Mouse (Mus musculus) common myeloid progenitor, adult 5-6 weeks (primary cell): Measurements from ENCODE around the gene Snd1. TPM values are rescaled to one million over a fixed set of nuclear protein-coding genes. Genes with fewer than 3 reads are reported as not detected.
A peak's percentile ranks its signal among the peaks of the same experiment; 100 is the strongest.

Source experiments
- ATAC-seq: replicated peaks from 2 replicates; pipeline ENCODE4 v1.8.0; 2016; ENCODE audit warnings: low read depth, mild to moderate bottlenecking, moderate TSS enrichment, inconsistent platforms; ENCODE audit not compliant: poor library complexity, severe bottlenecking
- total RNA-seq: library from RNA; stranded (forward); fragments of 200-1000, 187-1606 nt; gene quantifications from 2 replicates; pipeline ENCODE4 v1.2.3, GENCODE M21; 2017

Gene Snd1
- 149 and 176 TPM in 2 replicates for total RNA-seq

- ATAC-seq = no peak
These were observed at the start of gene Snd1 for GRCm38 (mm10) chr6:28474839-28475238. Gene Snd1, plus strand, starts transcription at chr6:28475139.

DNA sequence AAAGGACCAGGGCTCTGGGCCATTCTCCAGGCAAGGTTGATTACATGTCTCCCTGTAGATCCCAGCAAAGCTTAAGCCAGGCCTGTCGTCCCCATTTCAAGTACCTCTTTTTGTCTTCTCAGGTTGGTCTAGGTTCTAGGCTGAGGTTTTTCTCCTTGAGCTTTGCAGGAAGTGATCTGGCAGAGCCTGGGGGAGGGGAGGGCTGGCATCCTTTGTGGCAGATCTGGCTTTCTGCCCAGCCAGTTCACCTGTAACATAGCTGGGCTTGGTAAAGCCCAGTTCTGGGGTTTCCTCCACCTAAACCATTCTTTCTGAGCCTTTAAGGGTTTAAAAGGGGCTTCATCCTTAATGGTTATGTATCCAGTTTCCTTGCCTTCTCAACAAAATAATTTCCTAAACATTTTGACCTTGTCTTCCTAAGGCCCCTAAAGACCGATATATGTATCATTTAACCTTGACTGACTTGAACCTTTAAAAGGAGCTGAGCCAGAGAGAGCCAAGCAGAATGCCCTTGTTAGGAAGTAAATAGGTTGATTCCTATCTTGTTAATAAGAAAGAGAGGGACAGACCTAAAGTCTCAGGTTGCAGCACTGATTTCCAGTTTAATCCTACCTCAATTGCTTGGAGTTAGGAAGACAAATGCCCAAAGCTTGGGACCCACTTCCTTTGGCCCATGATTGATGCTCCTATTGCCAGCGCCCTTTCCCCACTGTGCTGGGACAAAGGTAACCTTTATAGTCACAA is 47.7 kb upstream of the Snd1 start, which contains the start of gene Fscn3:
Fscn3 (plus strand) TSS at position 694 of the 744 bp plus-strand sequence.
- no peak for ATAC-seq

- ATAC-seq = no peak
These were observed 46.6 kb upstream of the Snd1 start, which contains the start of gene Gcc1 for GRCm38 (mm10) chr6:28428290-28428689. Gene Gcc1, minus strand, starts transcription at chr6:28428390.

GRCm38 (mm10) chr6:28429870-28430269 is 45.1 kb upstream of the Snd1 start:
- ATAC-seq = no peak

- peak; percentile 30; the same call in 1 of the 2 replicates for ATAC-seq
These were observed 44.0 kb upstream of the Snd1 start for GRCm38 (mm10) chr6:28430795-28431537.

GRCm38 (mm10) chr6:28431538-28431855 is 43.4 kb upstream of the Snd1 start:
- no peak for ATAC-seq

DNA sequence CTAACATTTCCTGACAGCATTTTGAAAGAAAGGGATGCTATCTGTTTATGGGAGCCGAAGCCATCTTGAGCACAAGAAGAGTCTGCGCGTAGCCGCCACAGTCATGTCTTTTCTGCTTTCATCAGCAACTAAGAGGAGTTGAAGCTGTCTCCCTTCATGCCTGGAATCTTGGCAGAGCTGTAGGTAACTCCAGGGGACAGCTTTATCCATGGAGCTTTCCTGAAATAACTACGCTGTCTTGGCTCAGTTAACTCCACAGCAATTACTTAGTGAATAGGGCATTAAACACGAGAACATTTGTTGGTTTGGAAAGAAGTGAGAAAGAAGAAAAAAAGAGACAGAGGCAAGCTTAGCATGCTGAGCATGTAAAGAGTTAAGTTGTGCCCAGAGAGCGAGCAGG is 27.0 kb upstream of the Snd1 start:
- no peak for ATAC-seq

GRCm38 (mm10) chr6:28449253-28449652 is 25.7 kb upstream of the Snd1 start, which contains the start of gene Pax4:
Gene Pax4, minus strand, starts transcription at chr6:28449353.
- ATAC-seq = no peak

DNA sequence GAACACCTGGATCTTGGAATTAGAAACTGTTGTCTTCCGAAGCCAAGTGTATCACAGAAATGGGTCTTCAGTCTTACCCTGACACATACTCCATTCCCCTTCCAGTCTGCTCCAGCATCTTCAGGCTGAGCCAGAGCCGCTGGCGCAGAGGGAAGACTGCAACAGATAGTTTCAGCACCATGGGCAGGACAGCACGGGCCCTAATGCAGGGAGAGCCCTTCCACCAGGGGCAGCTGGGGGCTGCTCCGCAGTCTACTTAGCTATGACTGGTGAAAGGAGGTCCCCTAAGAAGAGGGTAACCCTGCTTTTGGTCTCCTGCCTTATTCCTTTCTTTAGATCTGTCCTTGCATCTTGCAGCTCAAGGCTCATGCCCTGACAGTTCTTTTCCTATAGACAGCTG is 24.5 kb upstream of the Snd1 start:
- ATAC-seq = no peak

DNA sequence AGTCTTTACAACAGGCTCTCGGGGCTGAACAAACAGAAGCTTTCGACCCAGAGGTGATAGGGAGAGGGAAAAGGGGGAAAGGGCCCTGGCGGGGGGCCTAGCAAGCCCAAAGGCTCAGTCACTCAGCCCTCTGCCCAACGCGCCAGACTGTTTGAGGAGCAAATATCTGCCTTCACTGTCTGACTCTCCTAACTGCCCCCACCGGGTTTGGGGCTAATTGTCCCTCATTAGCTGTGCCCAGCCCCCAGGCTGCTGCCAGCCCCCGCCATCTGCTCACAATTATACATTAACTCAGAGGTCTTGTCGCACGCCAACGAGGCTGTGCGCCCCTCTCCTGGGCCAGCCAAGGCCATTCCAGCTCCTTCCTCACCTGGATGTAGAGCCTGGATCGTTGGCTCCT is 24.0 kb upstream of the Snd1 start:
- no peak for ATAC-seq

DNA sequence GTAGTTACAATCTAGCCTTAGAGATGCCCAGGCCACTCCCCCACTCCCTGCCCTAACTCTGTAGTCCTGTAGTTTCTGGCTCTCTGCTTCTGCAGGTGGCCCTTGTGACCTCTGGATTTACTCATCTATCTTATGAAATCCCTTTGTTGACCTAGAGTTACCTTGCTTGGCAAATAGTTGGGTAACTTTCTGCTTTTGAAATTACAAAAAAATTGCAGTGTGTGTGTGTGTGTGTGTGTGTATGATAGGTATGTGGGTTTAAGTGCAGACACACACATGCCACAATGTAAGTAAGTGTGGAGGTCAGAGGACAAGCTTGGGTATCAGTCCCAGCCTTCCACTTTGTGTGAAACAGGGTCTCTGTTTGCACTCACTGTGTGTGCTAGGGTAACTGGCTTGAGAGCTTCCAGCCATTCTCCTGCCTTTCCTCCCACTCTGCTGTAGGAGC is 15.7 kb upstream of the Snd1 start:
- no peak for ATAC-seq

GRCm38 (mm10) chr6:28460534-28460933 is 14.4 kb upstream of the Snd1 start:
- peak; percentile 91 for ATAC-seq

GRCm38 (mm10) chr6:28464630-28465029 is 10.3 kb upstream of the Snd1 start:
- ATAC-seq = no peak

GRCm38 (mm10) chr6:28470017-28470602 is 4.8 kb upstream of the Snd1 start:
- no peak for ATAC-seq

DNA sequence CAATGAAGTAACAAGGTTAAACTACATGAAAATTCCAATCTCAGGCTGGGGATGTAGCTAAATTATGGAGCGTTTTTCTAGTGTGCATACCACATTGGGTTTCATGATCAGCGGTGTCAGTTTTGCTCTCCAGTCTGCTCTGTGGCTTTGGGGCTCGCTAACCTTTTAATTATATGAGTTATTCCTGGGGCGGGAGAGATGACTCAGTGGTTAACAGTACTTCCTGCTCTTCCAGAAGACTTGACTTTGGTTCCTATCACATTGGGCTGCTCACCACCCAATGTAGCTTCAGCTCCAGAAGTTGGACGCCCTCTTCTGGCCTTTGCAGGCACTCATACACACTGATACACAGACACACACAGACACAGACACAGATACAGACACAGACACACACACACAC is 4.3 kb upstream of the Snd1 start:
- ATAC-seq = no peak

GRCm38 (mm10) chr6:28471284-28472035 is 3.5 kb upstream of the Snd1 start:
- ATAC-seq = no peak

GRCm38 (mm10) chr6:28474211-28474610 is 728 bp upstream of the Snd1 start:
- no peak for ATAC-seq

DNA sequence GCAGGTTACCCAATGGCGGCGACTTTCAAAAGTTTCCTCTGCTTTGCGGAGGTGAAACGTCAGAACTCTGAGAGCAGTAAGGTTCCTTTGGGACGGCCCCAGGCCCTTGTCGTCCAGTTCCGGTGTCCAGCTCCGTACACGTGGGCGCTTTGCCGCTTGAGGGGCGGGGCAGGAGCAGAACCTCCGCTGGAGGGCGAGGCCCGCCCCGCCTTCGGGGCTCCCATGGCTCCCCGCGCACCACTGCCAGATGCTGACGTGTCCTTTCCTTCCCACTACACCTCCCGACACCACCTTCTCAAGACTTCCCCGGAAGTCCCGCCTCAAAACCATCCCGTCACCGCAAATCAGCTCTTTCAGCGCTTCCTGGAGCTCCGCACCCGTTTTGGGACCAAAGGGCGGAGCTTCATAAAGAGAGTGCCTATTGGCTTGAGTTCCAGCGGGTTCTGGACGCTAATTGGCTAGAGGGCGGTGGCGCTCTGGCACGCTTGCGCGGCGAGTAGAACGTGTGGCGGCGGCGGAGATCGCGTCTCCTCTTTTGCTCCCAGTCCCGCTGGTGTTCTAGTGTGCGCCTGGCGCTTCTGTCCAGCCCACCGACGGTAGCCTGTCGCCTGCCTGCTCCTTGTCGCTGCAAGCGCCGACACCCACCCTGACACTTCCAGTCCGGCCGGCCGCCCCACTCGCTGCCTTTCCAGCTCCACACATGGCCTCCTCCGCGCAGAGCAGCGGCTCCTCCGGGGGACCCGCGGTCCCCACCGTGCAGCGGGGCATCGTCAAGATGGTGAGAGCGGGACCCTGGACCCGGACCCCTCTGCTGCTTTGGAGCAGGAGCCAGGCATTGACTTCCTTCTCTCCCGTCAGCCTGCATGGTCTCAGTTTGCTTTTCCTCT is 5.2 kb downstream of the Snd1 start:
- ATAC-seq = peak; percentile 94

DNA sequence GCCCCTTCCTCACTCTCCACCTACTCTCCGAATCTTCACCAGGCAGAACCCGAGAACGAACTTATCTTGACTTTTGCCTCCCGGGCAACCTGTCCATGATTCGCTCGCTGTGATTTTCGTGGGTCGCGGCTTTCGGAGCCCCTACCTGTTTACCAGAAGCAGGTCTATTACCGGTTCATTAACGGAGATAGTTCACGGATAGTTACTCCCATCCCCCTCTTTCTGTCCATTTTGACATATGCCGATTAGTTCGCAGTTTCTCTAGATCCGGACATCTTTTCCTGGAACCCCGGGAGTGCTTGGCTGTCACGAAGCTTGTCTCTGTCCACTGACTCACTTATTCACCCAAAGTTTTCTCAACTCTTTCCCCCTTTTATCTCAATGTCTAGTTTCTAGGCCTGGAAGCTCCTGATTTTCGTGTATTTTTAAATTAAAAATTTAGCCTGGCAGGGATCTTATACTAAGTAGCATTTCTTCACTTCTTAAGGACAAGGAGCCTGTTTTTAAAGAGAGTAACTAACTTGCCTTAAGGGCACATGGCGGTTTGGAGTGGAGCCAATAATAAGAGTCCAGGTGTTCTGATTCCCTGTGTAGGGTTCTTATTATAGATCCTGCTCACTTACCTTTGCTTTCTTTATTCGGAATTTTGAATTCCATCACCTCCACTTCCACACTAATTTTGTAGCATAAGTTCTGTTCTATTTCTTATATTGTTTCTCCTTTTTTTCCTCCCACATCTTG is 6.0 kb downstream of the Snd1 start:
- no peak for ATAC-seq
